Mouse (Mus musculus) forebrain, embryonic 10.5 days (tissue): ENCODE measurements around the gene A730046J19Rik. TPM values are rescaled to one million over a fixed set of nuclear protein-coding genes. Genes with fewer than 3 reads are reported as not detected.
A peak's percentile ranks its signal among the peaks of the same experiment; 100 is the strongest.

Experiments
- DNase-seq: peaks from one replicate; pipeline ENCODE4 v3.0.0-alpha.2; 2017; ENCODE audit warnings: low spot score; ENCODE audit errors: extremely low spot score
- H3K27ac ChIP-seq: fragments of 300-500 bp; sonication (generic); 2 replicates; pipeline ENCODE4 v1.5.1; 2016; ENCODE audit warnings: mild to moderate bottlenecking
- H3K27me3 ChIP-seq: fragments of 300-500 bp; sonication (generic); 2 replicates; pipeline ENCODE4 v1.6.1; 2016; ENCODE audit warnings: mild to moderate bottlenecking; ENCODE audit not compliant: poor library complexity, severe bottlenecking
- H3K36me3 ChIP-seq: fragments of 300-500 bp; sonication (generic); replicated peaks from 2 replicates; pipeline ENCODE4 v1.6.1; 2016; ENCODE audit warnings: mild to moderate bottlenecking, moderate library complexity
- H3K4me1 ChIP-seq: fragments of 300-500 bp; sonication (generic); 2 replicates; pipeline ENCODE4 v1.6.1; 2016
- H3K4me3 ChIP-seq: fragments of 300-500 bp; sonication (generic); 2 replicates; pipeline ENCODE4 v1.5.1; 2016; ENCODE audit warnings: mild to moderate bottlenecking, moderate library complexity
- H3K9me3 ChIP-seq: fragments of 300-500 bp; sonication (generic); 2 replicates; pipeline ENCODE4 v1.6.1; 2016; ENCODE audit warnings: mild to moderate bottlenecking, moderate library complexity
- WGBS: fragments of 180-500 bp; shearing (Covaris S2); methylation state at CpG from one replicate; pipeline ENCODE4 v1.1.7; 2016; 5-methylcytosine and 5-hydroxymethylcytosine counted together
- polyA plus RNA-seq: library from polyadenylated mRNA; unstranded; fragments of >200 nt; fragmentation: Nextera tagmentation; extraction: Ambion mirVana; gene quantifications from 2 replicates; pipeline ENCODE4 v1.2.1, GENCODE M21; 2016

Gene A730046J19Rik
- polyA plus RNA-seq = 0.02 TPM in 2 replicates

DNA sequence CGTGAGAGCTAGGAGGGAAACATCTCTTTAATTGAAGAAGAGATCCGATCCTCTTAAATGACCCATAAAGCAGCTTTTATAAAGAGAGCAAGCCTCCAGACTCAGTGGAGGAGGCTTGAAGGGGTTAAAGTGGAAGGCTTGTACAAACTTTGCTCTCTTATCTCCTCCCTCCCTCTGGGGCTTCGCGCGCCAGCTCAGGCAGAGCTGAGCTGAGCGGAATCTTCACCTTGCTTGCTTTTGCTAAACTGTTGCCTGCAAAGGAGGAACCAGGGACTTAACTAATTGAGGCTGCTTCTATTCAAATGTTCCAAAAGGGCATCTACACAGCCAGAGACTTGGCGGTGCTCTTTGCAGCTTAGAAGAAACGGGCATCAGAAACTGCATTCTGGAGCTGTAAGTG lies at the start of gene A730046J19Rik:
TSS of gene A730046J19Rik (plus strand) at position 173 of the 400 bp plus-strand sequence.
- no peak for DNase-seq
- no peaks in the 10 kb centered on the region for H3K36me3 ChIP-seq
- H3K27me3 ChIP-seq = peaks cover 57% of the 10 kb centered on the region
- no peaks in the 10 kb centered on the region for H3K9me3 ChIP-seq
- H3K4me1 ChIP-seq = peaks cover 6% of the 10 kb centered on the region; the same call in 1 of the 2 replicates
- WGBS = 38% methylated on average over 8 of the region's 8 CpGs
- H3K4me3 ChIP-seq = peak within 1 kb of the TSS; percentile 20; the same call in 1 of the 2 replicates
- H3K27ac ChIP-seq = no peak within 1 kb of the TSS

DNA sequence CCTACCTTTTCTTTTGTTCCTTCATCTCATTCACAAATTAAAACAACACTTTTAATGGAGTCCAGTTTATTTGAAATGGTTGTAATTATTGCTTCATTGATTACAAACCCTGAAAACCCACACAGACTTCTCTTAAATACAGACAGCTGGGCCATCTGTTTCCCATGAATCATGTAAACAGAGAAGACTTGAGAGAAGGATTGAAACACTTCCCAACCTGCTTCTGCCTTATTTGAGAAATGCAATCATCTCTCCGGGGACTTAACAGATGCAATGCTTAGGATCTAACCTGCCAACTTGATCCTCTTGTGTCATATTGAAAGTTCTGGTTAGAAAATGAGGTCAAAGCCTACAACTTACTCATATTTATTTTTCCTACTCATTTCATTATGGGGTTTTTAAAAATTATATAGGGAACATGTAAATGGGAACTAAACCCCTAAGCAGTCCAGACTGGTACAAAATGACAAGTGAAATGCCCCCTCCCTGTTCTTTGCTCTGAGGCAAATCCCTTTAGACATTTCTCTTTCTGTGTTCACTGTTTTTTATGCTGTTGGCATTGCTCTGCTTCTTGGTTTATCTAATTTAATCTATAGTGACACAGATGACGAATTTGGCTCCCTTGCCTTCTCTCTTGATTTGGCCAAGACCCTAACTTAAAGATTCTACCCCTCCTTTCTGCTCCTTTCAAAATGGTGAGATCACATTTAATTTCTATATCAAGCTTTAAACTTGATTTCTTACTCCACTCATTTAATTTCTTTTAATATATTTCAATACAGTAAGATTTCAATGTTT lies 48.7 kb upstream of the A730046J19Rik start:
- peaks cover 36% of the 10 kb centered on the region for H3K27me3 ChIP-seq
- no peaks in the 10 kb centered on the region for H3K4me1 ChIP-seq
- H3K36me3 ChIP-seq = no peaks in the 10 kb centered on the region
- WGBS = 77% methylated on average over 2 of the region's 2 CpGs
- DNase-seq = no peak
- H3K4me3 ChIP-seq = no peak overlapping the region
- H3K9me3 ChIP-seq = no peaks in the 10 kb centered on the region
- H3K27ac ChIP-seq = no peak overlapping the region

DNA sequence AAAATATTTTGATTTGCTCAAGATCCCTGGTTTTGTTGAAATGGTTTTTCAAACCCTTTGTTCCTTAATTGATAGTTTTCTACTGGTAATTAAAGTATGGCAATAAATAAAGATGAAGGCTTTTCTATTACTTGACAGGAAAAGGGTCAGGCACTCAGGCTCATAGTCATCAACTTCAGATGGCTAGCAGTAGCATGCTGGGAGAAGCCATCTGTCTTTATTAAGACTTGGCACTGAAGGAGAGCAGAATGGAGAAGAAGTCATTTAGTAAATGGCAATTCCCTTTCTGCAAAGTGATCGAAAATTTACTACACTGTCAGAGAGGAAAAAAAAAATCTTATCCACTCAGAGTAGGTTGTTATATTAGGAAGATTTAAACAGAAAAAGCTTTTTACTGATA lies 17.2 kb upstream of the A730046J19Rik start:
- Histone ChIP-seq H3K9me3 (no peaks in the 10 kb centered on the region), H3K36me3 (no peaks in the 10 kb centered on the region), H3K4me1 (no peaks in the 10 kb centered on the region), H3K4me3 (no peak overlapping the region), H3K27ac (no peak overlapping the region), H3K27me3 (peaks cover 16% of the 10 kb centered on the region)
- 88% methylated on average over 1 of the region's 1 CpGs for WGBS
- no peak for DNase-seq

DNA sequence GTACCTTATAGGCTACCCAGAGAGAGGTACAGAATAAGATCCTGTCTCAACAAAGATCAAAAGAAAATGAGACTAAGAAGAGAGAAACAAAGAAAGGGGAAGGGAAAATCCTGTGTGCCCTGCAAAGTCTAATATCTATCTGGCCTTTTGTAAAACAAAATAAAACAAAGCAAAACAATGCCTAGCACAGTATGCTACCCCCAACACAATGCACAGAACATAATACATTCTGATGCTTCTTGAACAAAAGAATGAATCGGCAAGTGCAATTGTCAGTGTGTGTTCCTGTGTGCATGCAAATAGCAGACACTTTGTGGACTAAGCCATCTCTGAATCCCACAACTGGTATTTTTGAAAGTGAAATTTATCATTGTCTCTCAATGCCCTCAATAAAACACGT lies 3.5 kb upstream of the A730046J19Rik start:
- Histone ChIP-seq H3K27me3 (peaks cover 42% of the 10 kb centered on the region), H3K27ac (no peak overlapping the region), H3K4me3 (no peak overlapping the region), H3K9me3 (no peaks in the 10 kb centered on the region), H3K36me3 (no peaks in the 10 kb centered on the region), H3K4me1 (peaks cover 6% of the 10 kb centered on the region; the same call in 1 of the 2 replicates)
- WGBS = 81% methylated on average over 2 of the region's 2 CpGs
- DNase-seq = no peak

DNA sequence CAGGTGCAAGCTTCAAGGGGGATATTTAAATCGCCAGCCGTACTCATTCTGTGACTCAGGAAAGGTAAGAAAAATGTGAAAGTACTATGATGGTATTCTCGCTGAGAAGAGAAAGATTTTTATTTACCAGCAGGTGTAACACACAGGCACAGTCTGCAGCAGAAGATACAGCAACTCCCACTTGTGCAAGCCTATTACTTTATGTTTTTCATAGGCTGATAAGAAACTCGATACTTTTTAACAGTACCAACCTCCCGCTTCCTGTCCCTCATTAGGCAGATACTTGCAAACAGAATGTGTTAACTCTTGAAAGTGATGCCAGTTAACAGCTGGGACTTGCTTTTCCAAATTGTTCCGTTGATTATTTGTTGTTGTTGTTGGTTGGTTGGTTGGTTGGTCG lies 616 bp downstream of the A730046J19Rik start:
- Histone ChIP-seq H3K9me3 (no peaks in the 10 kb centered on the region), H3K27ac (no peak overlapping the region), H3K27me3 (peaks cover 59% of the 10 kb centered on the region), H3K36me3 (no peaks in the 10 kb centered on the region), H3K4me1 (peaks cover 6% of the 10 kb centered on the region; the same call in 1 of the 2 replicates), H3K4me3 (no peak overlapping the region)
- DNase-seq = no peak
- WGBS = 36% methylated on average over 7 of the region's 7 CpGs

DNA sequence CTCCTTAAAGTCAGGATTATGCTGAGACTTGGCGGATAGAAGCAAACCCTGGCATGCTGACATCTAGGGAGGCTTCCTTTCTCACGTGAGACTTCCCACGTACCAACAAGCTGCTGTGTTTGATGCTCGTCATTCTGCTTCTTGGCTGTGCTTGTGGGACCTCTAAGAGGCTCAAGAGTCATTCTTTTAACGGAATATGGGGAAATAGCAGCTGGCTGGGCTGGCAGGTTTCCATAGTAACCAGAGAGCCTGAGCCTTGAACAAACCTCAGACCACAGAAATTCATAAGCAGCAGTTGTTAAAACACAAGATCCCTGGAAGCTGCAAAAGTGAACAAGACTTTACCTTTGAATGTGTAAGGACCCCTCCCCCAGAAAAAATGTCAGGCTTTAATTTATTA lies 9.4 kb downstream of the A730046J19Rik start:
- no peak for DNase-seq
- Histone ChIP-seq H3K36me3 (no peaks in the 10 kb centered on the region), H3K27me3 (peaks cover 61% of the 10 kb centered on the region), H3K4me1 (no peaks in the 10 kb centered on the region), H3K4me3 (no peak overlapping the region), H3K9me3 (no peaks in the 10 kb centered on the region), H3K27ac (no peak overlapping the region)
- WGBS = 62% methylated on average over 5 of the region's 5 CpGs

Other genes starting within 250 kb of the A730046J19Rik start
- gene Dcx, start 220.4 kb upstream of the A730046J19Rik start, polyA plus RNA-seq = 9.8 and 17.4 TPM in 2 replicates
- 26.1 and 27.3 TPM in 2 replicates for gene Alg13, start 164.1 kb downstream of the A730046J19Rik start, polyA plus RNA-seq